Mouse (Mus musculus) E14TG2a.4 (cell line): ENCODE measurements around the gene Slc9a5.

Source experiments
- CTCF ChIP-seq: conservative IDR thresholded peaks from 2 replicates; pipeline ENCODE4 v1.5.1; 2014; ENCODE audit warnings: low read length
- NANOG ChIP-seq: IDR thresholded peaks from 2 replicates; pipeline ENCODE4 v1.6.1; 2014; ENCODE audit warnings: borderline replicate concordance, low read length, mixed read lengths
- POU5F1 ChIP-seq: IDR thresholded peaks from 2 replicates; pipeline ENCODE4 v1.6.1; 2014; ENCODE audit warnings: low read length, borderline replicate concordance

GRCm38 (mm10) chr8:105397747-105398146, 49.1 kb downstream of the Slc9a5 start:
- TF ChIP-seq CTCF (peak; percentile 94), POU5F1 (no peak), NANOG (no peak)
